Mouse (Mus musculus): ENCODE measurements around the gene Adk.

The Adk gene

DNA sequence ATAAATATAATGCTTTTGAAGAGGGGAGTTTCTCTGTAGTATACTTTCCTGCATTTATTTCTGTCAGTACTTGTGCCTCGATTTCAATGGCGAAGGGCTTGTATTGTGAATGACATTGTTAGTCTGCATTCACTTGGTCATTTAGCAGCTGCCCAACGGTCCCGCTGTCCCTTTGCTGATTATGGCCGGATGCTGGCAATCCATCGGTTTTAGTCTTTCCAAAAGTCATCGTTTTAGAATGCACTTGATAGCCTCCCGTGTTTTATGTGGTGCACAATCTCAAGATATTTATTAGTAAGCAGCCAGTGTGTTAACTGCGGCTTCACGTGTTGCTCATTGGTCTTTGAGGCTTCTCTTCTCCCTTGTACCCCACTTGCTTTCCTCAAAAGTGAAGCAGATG, 113.3 kb downstream of the Adk start:
- DNase-seq (ENCODE audit: low spot score in 2 of 2) = no peak

DNA sequence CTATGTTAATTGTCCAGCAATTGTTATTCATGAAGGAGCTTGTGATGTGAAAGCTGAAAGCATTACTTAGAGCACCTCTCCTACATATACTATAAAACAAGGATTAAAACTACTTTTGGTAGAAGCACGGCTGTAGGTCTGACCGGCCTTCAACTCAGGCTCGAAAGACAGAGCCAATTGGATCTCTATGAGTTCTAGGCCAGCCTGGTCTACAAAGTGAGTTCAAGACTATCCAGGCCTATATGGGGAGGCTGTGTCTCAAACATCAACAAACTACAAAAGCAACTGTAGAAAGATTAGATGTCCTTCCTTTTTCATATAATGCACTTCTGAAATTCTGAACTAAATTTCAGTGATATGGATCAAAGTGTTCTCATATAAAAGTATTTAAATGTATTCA, 113.7 kb downstream of the Adk start:
- no peak for DNase-seq (ENCODE audit: low spot score in 2 of 2)

DNA sequence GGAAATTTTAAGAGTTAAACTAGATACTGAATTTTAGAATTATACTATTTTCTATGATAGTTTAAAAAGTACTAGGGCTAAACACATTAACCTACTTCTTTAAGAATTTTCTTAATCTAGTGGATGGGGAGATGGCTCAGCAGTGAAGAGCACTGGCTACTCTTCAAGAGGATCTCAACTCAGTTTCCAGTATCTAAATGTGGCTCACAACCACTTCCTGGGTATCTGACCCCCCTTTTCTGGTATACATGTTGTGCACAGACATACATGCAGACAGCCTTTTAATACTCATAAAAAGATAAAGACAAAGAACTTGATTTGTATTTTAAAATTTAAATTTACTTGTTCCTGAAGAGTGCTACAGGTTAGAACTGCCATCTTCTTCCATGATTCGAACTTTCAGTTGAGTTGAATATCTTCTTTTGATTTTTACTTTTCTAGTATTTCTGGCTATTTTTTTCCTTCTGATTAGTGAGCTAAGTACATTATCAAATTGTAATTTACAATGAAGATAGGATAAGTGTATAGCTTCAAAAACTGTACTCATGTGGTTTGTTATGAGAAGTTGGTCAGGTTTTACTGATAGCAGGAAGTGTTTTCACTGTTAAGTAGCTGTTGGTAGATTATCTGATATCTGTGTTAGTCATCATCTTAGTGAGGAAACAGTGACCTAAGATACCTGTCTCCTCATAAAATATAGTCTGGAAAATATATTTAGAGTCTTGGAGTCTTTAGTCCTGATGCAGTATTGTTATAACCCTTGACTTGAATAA, 121.8 kb downstream of the Adk start:
- no peak for DNase-seq (ENCODE audit: low spot score in 2 of 2)

DNA sequence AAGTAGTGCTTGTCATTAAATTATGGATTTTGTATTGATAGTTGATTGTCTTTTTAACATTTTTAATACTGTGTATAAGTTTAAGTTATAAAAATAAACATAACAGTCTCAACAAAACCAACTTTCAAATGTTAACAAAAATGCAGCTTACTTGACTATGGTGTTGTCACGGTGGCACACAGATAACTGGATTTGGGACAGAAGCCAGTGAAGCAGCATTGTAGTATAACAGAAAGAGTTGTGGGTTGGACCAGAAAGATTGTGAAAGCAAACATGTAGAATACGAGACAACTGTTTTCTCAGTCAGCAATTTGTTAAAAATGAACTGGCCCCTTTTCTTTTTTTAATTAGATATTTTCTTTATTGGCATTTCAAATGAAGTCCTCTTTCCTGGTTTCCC, 122.4 kb downstream of the Adk start:
- no peak for DNase-seq (ENCODE audit: low spot score in 2 of 2)

DNA sequence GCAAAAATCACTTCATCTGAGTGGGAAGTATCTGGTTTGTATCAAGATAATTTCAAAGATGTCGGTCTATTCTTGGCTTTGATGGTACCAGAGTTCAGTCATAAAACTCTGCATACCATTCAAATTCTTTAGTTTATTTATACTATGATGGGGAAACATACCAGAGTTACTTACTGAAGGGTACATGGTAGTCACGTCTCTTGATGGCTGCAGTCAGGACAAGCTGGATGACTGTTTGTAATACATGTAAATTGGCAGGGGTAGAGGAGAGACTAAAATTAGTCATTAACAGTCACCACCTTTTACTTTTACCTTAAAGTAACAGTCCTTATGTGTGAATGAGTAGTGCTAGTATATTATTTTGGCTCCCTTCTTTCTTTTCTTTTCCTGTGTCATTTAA, 125.4 kb downstream of the Adk start:
- no peak for DNase-seq (ENCODE audit: low spot score in 2 of 2)

DNA sequence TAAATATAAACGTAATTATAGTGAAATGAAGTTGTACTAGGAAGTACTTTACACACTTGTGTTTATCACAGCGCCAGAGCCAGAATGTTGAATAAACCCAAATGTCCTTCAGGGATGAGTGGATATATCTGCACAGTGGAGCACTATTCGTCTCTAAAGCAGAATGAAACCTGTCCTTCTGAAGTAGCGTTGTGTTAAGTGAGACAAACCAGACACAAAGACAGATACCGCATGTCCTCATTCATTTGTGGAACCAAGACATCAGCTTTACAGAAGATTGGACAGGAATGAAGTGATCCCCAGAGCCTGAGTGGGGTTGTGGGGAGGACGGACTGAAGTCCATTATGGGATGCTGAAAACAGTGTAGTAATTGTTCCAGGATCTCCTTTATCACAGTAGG, 126.0 kb downstream of the Adk start:
- no peak for DNase-seq (ENCODE audit: low spot score in 2 of 2)

DNA sequence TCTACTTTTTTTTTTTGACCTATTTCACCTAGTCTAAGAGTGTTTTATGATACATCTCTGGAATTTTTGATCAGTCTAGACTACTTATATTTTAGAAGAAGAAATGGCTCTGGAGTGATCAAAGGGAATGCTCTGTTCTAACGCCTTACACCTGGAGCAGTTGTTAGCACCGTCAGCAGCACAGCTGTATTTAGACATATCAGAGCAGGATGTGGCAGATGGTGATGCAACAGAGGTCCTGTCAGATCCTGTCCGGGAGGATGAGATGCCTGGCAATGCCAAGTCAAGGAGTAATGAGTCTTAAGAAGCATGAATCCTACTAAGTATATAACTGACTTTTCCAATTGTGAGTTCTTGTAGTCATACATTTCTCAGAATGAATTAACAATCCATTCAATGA, 128.7 kb downstream of the Adk start:
- DNase-seq (ENCODE audit: low spot score in 2 of 2) = no peak

DNA sequence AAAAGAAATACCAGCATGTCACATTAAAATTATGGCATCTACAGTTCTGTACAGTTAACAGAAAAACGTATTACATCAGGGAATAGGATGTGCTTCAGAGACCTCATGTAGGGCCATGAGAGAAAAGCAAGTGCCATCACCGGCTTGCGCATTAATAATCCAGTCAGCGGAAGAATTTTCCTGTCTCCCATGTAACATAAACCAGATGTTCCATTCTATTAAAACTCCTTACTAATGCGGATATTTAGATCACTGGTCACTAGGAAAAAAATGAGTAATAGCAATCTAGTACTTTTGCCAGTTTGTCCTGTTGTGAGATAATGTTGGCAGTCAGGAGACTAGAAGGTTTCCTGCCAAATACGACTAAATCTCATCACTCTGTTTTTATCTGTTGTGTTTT, 139.6 kb downstream of the Adk start:
- DNase-seq (ENCODE audit: low spot score in 2 of 2) = no peak

DNA sequence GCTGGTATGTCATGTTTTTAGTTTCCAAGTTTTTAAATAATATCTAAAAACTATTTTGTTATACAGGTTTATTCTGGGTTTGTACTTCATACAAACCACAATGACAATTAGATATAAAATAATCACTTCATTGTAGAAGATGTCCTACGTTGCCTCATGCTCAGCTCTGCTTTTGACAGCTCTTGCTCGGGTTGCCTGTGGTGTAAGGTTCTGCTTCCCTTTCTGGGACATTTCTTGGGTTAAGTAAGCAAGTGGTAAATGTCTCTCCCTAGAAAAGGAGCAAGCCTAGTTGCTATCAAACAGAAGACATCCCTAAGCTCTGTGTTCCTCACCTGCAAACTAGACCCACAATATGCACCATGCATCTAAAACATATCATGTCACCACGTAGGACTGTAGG, 140.4 kb downstream of the Adk start:
- no peak for DNase-seq (ENCODE audit: low spot score in 2 of 2)

DNA sequence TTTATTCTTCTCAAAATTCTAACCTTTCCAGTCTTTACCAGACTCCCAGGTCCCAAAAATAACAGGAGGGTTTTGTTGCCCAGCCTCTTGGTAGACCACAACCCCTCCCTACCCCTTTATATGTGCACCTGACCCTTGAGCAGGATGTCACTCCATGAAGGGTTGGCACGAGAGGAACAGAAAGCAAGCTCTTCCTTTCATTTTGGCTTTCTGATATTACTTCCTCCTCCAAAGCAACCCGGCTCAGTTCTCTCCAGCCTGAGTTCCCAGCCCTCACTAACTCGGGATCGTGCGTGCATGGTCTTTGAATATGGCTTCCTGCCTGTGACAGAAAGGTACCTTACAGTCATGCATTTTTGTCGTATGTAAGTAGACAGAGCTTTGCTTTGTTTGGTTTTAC, 142.0 kb downstream of the Adk start:
- no peak for DNase-seq (ENCODE audit: low spot score in 2 of 2)

DNA sequence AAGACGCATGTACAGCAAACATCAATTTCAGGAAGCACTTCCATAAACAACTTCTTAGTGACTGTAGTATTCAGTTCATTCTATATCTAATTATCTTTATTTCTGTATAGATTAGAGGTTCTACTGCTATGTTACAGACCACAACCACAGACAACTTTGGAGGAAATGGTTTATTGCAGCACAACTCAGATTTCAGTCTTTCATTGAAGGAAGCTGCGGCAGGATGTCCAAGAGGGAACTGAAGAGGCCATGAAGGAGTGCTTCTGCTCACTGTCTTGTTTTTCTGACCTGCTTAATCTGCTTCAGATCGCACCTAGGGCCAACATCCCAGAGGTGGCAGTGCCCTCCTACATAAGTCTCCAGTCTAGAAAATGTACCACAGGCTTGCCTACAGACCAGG, 148.5 kb downstream of the Adk start:
- DNase-seq (ENCODE audit: low spot score in 2 of 2) = no peak

DNA sequence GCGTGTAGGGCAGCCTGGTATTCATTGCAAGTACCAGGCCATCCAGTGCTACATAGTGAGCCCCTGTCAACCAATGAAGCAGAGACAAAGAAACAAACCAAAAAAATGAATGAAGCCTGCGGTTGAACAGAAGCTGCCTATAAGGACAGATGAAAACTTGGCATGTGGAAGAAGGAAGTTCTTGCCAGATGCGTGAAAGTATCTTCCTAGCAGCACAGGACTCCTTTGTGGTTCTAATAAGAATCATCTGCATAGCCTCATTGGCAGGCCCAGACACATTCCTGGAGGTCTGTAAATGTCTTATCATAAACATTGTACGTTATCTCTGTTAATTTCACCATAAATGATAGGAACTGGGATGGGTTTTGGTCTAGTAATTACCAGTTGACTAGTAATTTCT, 154.1 kb downstream of the Adk start:
- no peak for DNase-seq (ENCODE audit: low spot score in 2 of 2)

DNA sequence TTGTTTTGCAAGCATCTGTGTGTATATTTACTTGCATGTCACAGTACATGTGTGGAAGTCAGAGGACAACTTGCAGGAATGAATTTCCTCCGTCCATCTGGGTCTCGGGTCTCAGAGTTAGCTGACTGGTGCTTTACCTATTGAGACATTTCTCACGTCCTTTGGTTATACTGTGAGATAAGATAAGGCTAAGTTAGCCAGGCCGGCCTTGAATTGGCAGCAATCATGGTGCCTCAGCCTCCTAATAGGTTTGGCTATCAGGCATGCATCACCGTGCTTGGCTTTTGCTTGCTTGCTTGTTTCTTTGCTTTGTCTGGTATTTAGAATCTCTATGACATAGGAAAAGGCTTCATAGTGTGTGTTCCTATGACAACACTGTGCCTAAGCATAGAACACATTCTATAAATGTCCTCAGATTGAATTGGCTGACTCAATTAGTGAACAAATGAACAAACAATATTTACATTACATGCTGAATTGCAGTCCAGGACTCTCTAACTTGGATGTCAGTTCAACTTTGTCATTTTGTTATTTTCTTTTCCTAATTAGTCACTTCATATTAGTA, 169.3 kb downstream of the Adk start:
- no peak for DNase-seq (ENCODE audit: low spot score in 2 of 2)

DNA sequence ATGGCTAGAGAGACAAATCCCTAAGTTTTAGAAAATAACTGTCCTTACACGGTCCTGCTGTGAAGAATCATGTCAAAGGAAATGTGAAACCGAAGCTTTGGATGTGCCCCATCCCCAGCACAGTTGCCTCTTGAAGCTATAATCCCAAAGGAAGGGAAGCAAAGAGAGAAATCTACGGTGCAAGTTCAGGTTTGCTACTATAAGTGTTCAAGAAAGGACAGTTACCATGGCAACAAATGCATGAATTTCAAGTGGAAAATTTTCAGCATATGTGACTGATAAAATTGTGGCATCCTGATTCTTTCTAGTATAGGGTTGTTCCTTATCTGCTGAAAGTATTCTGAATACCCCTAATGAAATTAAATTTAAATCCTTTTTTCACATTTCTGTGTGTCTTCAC, 169.8 kb downstream of the Adk start:
- no peak for DNase-seq (ENCODE audit: low spot score in 2 of 2)

DNA sequence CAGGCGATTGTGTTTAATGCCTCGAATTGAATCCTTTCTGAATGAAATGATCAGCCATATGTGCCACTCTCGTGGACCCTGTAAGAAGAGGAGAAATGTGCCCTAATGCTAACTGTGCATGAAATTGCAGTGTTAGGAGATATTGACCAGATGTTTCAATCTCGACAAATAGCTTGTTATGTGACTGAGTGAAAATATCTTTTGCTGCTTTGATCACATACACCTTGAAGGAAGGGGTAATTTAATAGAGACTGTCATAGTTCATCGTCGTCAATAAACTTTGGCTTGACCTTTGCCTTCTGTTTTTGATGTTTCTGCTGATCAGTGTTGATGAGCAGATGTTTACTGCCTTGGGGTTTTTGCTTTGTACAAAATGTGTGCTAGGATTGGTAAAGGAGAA, 171.1 kb downstream of the Adk start:
- DNase-seq (ENCODE audit: low spot score in 2 of 2) = no peak

DNA sequence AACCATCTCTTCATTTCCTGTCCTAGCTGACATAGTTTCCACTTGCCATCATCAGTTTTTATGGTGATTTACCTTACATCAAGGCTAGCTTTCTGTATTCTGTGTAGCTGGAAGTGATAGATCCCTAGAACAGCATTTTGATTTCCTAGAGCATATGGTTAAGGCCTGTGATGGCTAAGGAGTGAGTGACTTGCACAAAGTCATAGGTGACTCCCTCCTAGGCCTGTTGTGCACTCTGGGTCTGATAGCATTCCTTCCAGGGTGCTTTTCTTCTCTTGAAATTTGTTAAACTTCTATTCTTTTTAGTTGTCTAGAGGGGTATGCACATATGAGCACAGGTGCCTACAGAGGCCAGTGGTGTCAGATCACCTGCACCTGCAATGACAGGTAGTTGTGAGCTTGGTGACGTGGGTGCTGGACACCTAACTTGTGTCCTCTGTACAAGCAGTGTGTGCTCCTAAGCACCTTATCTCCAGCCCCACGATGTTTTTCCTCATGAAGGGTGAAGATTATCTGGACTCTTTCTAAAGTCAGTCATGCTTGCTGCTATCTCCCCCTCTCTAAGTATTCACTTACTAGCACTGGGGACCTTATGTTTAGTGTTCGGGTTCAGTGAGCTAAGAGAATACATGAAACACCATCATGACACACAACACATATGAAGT, 171.7 kb downstream of the Adk start:
- DNase-seq (ENCODE audit: low spot score in 2 of 2) = no peak

DNA sequence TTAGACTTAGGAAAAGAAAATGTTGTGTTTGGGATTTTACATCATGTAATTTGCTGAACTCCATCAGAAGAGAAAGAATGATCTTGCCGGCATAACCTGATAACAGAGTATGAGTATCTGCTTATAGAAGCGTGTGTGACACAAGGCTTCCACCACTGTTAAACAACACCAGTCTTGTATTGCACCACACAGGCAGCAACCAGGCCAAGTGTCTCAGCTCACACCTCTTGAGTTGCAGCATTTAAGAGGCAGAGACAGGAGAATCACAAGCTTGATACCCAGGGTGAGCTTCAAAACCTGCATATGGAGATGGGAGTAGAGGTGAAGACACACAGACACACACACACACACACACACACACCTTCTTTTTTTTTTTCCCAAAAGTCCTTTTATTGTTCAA, 184.7 kb downstream of the Adk start:
- DNase-seq (ENCODE audit: low spot score in 2 of 2) = no peak

DNA sequence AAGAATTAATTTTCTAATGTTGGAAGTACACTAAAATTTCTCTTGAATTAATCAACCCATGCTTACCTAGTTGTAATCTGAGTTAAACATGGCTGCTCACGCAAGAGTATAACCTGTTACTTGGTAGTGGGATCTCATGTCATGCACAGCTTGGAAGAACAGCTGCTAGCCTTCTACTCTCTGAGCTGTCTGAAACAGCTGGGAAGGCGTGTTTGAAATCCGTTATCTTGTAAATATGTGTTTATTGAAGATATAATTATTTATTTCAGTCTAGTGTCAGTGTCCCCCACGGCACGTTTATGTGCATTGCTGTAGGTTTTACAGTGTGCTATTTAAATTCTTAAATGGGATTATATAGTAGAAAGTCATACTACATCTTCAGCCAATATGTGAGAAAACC, 188.7 kb downstream of the Adk start:
- no peak for DNase-seq (ENCODE audit: low spot score in 2 of 2)

DNA sequence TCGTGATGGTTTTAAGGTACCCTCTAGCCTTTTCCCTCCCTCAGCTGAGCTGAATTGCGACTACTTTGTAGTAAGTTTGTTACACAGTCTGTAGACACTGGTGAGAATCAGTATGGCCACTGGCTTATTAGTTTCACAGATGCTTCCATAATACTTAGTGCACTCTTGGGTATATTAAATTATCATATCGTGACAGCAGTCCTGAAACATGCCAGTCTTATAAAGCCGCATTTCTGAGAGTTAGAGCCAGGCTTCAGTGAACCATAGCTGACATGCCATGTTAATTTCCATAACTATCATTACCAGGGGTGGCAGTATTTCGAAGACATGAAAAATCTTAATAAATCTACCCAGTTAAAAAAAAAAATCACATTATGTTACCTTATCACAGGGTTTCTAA, 199.0 kb downstream of the Adk start:
- no peak for DNase-seq (ENCODE audit: low spot score in 2 of 2)

DNA sequence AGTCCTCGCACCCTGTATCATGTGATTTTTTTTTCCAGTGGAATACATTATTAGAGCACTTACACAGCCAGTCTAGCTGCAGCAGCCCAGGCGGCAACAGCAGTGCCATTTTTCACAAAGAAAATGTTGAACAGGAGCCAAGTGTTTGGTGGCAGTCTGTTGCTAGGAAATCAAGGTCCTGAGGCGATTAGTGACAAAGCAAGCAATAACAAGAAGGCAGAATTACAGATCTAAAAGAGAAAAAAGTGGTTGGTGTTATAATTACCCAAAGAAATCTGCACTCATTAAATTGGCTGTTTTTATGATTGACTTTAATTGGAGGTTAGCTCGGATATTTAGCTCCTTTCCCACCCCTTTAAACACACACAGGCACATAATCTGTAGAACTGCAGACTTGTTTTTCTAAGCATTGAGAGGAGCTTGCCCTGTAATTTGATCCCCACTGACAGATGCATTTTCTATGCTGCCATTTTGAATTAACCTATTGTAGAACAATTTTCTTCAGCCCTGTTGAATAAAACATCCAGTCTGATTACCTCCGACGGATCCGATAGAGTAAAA, 200.0 kb downstream of the Adk start:
- no peak for DNase-seq (ENCODE audit: low spot score in 2 of 2)

DNA sequence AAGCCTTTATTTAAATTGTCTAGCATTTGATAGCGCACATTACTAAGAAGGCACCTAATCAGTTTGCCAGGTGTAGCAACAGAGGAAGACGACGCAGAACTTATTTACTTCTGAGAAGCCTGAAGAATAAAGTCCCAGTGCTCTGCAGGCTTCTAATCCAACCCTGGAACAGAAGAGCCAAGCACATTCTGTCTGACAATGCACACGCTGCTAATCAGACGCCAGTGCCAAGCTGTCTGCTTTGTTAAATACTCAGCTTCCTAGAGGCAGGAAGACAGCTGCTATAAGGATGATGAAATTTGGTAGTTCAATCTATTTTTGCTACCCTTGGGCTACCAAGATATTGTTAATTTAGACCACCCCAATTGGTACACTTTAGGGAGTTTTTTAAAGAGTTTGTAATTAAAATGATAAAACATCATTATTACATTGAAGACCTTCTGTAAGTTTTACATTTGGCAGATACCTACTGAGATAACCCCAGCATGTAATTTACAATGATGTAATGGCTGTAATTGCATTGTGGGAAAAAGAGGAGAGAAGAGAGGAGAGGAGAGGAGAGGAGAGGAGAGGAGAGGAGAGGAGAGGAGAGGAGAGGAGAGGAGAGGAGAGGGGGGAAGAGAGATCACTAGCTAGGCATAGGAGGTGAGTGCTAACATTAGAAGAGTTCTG, 201.1 kb downstream of the Adk start:
- no peak for DNase-seq (ENCODE audit: low spot score in 2 of 2)

DNA sequence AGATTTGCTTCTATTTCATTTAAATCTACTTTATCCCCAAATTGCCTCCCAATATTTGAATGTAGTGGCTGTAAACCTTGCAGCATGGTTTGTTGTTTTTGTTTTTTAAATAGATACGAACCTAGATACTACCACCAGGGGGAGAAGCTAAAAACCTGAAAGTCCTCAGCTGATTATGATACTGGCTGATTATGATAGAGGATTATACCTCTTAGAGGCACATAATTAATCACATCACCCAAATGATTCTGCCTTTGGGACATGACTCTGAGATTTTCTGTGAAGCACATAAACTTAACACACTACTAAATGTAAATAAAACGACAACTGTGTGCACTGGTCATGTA, 201.6 kb downstream of the Adk start:
- DNase-seq (ENCODE audit: low spot score in 2 of 2) = no peak

DNA sequence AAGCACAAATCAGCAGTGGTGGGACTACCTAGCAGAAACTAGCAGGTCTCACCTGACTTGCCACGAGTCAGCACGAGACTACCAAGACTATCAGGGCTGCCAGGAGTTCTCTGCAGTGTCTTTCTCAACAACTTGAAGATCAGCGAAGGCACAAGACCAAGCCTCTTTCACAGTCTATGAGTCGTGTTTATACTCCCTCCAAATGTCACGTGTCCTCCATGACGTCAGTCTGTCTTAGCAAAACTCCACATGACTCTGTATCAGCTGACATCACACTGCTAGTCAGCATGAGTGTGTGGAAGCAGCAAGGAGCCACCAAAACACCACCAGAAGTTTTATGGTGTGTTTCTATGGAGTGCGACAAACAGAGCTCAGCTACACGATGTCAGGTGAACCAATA, 215.9 kb downstream of the Adk start:
- no peak for DNase-seq (ENCODE audit: low spot score in 2 of 2)

Data from urinary bladder, adult 18-20 months (tissue).